Mouse (Mus musculus): ENCODE measurements around the gene Igtp. TPM values are rescaled to one million over a fixed set of nuclear protein-coding genes. Genes with fewer than 3 reads are reported as not detected.

Gene Igtp
- total and polyA plus RNA-seq, 2 experiments from 2014 or later = 2.1 to 6.3 TPM

DNA sequence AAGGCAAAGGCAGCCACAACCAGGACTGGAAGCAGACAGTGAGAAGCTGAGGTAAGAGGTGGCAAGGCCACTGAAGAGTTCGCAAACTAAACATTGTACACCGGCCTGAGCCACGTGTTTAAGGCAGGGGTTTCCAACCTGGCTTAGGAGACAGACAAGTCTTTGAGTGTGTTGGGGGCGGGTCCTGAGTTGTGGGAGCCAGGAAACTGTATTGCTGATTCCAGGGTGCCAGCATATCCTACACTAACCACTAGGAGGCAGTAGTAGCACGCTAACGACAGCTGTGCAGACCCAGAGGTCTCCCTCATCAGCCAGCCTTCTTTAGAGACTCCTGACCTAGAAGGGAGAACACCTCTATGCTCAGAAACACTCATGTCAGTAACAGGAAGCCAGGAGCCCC lies 35.8 kb downstream of the Igtp start:
- no peak overlapping the region for H3K4me2 ChIP-seq (ENCODE audit: low read depth, low read length)
- H3K4me3 ChIP-seq (ENCODE audit: low read length) = no peak overlapping the region
- H3K27ac ChIP-seq = no peak overlapping the region
- TF ChIP-seq CTCF (IDR thresholded peaks at IDR 0.05; ENCODE audit: low read depth) = peak; percentile 51
- no peak overlapping the region for H3K9ac ChIP-seq (replicated peaks; ENCODE audit: low read length)
- no peaks in the 10 kb centered on the region for H3K4me1 ChIP-seq (ENCODE audit: insufficient read depth, low read length)
- DNase-seq (ENCODE audit: low spot score) (no peak), ATAC-seq (no peak)
- H3K9me3 ChIP-seq (ENCODE audit: low read length) = no peaks in the 10 kb centered on the region
- WGBS = 21% methylated on average over 6 of the region's 6 CpGs
- H3K36me3 ChIP-seq (ENCODE audit: insufficient read depth, low read length) = no peaks in the 10 kb centered on the region
- no peaks in the 10 kb centered on the region for H3K27me3 ChIP-seq (ENCODE audit: insufficient read depth, low read length)

DNA sequence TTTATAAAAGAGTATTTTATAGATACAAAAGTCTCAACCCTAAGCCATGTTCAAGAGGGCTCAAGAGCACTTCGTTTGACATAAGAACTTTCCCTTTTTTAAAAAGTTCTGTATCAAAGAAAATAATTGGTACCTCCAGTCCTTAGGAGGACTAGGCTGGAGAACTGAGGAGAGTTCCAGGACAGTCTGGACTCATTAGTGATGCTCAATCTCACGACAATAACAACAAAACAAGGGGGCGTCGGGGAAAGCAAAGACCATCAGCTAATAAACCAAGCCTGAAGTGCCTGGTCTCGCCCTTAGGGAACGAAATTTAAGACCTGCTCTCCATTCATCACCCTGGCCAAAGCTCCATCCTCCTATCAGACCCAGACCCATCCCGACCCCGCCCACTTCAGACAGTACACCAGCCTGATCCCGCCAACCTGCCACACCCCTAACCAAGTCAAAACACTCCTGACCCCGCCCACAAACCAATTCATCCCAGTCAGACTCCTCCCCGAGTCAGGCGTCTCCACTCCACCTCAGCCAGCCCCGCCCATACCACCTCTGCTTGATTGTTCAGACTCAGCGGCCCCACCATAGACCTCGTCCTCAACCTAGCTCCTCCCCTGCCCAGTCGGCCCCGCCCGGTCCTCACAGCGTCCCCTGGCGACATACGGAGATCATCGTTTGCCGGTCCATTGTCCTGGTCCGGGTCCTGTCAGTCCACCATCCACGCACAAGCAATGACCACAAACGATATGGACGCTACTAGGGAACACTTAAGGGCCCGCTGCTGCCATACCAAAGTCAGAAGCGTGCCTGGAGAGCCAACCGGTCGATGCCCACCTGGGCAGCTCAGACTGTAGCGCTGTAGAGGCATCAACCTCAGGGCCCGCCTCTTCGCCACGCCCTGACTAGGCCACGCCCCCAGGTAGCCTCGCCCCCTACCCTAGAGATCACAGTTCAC lies 39.8 kb downstream of the Igtp start:
- WGBS = 2% methylated on average over 37 of the region's 37 CpGs

GRCm38 (mm10) chr11:58247294-58247693 lies 47.9 kb downstream of the Igtp start:
- ATAC-seq (no peak), DNase-seq (ENCODE audit: low spot score) (peak; percentile 17)
- H3K9me3 ChIP-seq (ENCODE audit: low read length) = no peaks in the 10 kb centered on the region
- no peaks in the 10 kb centered on the region for H3K27me3 ChIP-seq (ENCODE audit: insufficient read depth, low read length)
- no peak overlapping the region for H3K4me3 ChIP-seq (ENCODE audit: low read length)
- no peak overlapping the region for H3K27ac ChIP-seq
- H3K9ac ChIP-seq (replicated peaks; ENCODE audit: low read length) = no peak overlapping the region
- no peaks in the 10 kb centered on the region for H3K4me1 ChIP-seq (ENCODE audit: insufficient read depth, low read length)
- 35% methylated on average over 4 of the region's 4 CpGs for whole genome bisulfite sequencing
- H3K36me3 ChIP-seq (ENCODE audit: insufficient read depth, low read length) = no peaks in the 10 kb centered on the region
- no peak overlapping the region for H3K4me2 ChIP-seq (ENCODE audit: low read depth, low read length)
- no peak for TF ChIP-seq CTCF (IDR thresholded peaks at IDR 0.05; ENCODE audit: low read depth)

More for the DNA sequence above, 39.8 kb downstream of the Igtp start:
- H3K4me3 ChIP-seq (ENCODE audit: low read length) = peak overlapping the region; percentile 41
- TF ChIP-seq CTCF (IDR thresholded peaks at IDR 0.05; ENCODE audit: low read depth) = peak; percentile 56
- H3K9ac ChIP-seq (replicated peaks; ENCODE audit: low read length) = peak overlapping the region; percentile 50
- no peaks in the 10 kb centered on the region for H3K27me3 ChIP-seq (ENCODE audit: insufficient read depth, low read length)
- DNase-seq (ENCODE audit: low spot score) (peak; percentile 67), ATAC-seq (peak; percentile 93)
- H3K27ac ChIP-seq = no peak overlapping the region
- H3K36me3 ChIP-seq (ENCODE audit: insufficient read depth, low read length) = no peaks in the 10 kb centered on the region
- no peaks in the 10 kb centered on the region for H3K9me3 ChIP-seq (ENCODE audit: low read length)
- H3K4me1 ChIP-seq (ENCODE audit: insufficient read depth, low read length) = no peaks in the 10 kb centered on the region
- H3K4me2 ChIP-seq (ENCODE audit: low read depth, low read length) = peak overlapping the region; percentile 49

DNA sequence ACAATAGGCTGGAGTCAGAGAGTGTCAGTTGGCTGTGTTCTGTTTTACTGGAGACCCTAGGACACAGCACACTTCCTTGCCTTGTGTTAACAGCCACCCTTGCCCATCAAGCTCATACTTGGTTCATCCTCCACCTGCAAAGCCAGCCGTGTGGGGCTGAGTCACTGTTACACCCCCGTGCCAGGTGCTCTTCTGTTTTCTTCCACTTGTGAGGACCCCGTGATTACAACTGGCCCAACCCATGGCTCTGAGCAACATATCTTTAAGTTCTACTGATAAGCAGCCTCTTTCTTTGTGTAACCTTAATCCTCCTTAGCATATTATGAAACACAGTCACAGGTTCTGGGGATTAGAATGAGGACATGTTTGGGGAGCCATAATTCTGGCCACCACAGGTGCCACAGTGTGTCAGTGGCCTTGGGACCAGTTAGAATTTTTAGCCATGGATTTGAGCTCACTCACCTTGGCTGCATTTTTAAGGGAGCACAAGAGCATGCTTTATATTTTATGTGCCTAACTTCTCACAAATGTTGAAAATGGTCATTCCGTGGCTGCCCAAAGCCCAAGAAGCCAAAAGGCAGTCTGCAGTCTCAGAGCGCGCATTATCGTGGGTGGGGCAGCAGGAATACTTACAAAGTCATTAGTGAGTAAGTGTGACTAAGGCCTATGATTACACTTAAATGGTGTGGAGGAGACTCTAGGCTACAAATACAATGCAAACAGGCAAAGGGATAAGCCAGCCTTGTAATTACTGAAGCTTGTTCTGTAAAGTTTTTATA lies 50.0 kb downstream of the Igtp start:
- no peaks in the 10 kb centered on the region for H3K36me3 ChIP-seq (ENCODE audit: insufficient read depth, low read length)
- no peak overlapping the region for H3K4me2 ChIP-seq (ENCODE audit: low read depth, low read length)
- no peaks in the 10 kb centered on the region for H3K9me3 ChIP-seq (ENCODE audit: low read length)
- no peak for DNase-seq (ENCODE audit: low spot score)
- H3K27ac ChIP-seq = no peak overlapping the region
- TF ChIP-seq CTCF (IDR thresholded peaks at IDR 0.05; ENCODE audit: low read depth) = no peak
- no peaks in the 10 kb centered on the region for H3K27me3 ChIP-seq (ENCODE audit: insufficient read depth, low read length)
- no peak overlapping the region for H3K9ac ChIP-seq (replicated peaks; ENCODE audit: low read length)
- no peaks in the 10 kb centered on the region for H3K4me1 ChIP-seq (ENCODE audit: insufficient read depth, low read length)
- 87% methylated on average over 7 of the region's 7 CpGs for WGBS
- no peak overlapping the region for H3K4me3 ChIP-seq (ENCODE audit: low read length)
- no peak for ATAC-seq

GRCm38 (mm10) chr11:58250550-58250949 lies 51.2 kb downstream of the Igtp start:
- 75% methylated on average over 5 of the region's 5 CpGs for WGBS
- Histone ChIP-seq H3K27ac (no peak overlapping the region), H3K4me3 (ENCODE audit: low read length) (no peak overlapping the region), H3K4me2 (ENCODE audit: low read depth, low read length) (no peak overlapping the region), H3K36me3 (ENCODE audit: insufficient read depth, low read length) (no peaks in the 10 kb centered on the region), H3K9me3 (ENCODE audit: low read length) (no peaks in the 10 kb centered on the region), H3K27me3 (ENCODE audit: insufficient read depth, low read length) (no peaks in the 10 kb centered on the region), H3K9ac (replicated peaks; ENCODE audit: low read length) (no peak overlapping the region), H3K4me1 (ENCODE audit: insufficient read depth, low read length) (no peaks in the 10 kb centered on the region)
- DNase-seq (ENCODE audit: low spot score) = no peak
- ATAC-seq = no peak
- TF ChIP-seq CTCF (IDR thresholded peaks at IDR 0.05; ENCODE audit: low read depth) = no peak

DNA sequence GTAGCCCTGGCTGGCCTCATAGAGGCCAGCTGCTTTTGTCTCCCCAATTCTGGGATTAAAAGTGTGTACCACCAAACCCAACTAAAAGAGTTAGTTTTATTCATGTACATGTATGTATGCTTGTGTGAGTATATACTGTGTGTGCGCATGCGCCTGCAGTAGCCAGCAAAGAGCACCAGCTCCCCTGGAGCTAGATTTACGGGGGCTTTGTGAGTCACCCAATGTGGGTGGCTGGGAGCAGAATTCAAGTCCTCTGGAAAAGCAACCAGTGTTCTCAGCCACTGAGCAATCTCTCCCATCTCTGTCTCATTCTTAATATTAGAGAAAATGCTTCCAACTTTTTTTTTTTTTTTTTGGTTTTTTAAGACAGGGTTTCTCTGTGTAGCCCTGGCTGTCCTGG lies 55.1 kb downstream of the Igtp start:
- no peak for ATAC-seq
- H3K36me3 ChIP-seq (ENCODE audit: insufficient read depth, low read length) = no peaks in the 10 kb centered on the region
- H3K27ac ChIP-seq = no peak overlapping the region

More for the DNA sequence above, 55.1 kb downstream of the Igtp start:
- Histone ChIP-seq H3K27me3 (ENCODE audit: insufficient read depth, low read length) (no peaks in the 10 kb centered on the region), H3K9ac (replicated peaks; ENCODE audit: low read length) (no peak overlapping the region), H3K4me1 (ENCODE audit: insufficient read depth, low read length) (no peaks in the 10 kb centered on the region), H3K4me2 (ENCODE audit: low read depth, low read length) (no peak overlapping the region), H3K4me3 (ENCODE audit: low read length) (no peak overlapping the region), H3K9me3 (ENCODE audit: low read length) (no peaks in the 10 kb centered on the region)
- 93% methylated on average over 3 of the region's 3 CpGs for WGBS
- TF ChIP-seq CTCF (IDR thresholded peaks at IDR 0.05; ENCODE audit: low read depth) = no peak
- no peak for DNase-seq (ENCODE audit: low spot score)

Other genes starting within 250 kb of the Igtp start
- 41.0 and 42.9 TPM in 2 replicates for gene Larp1, start 190.5 kb upstream of the Igtp start, total RNA-seq (2014; rRNA removed)
- 14.9 and 15.0 TPM in 2 replicates for gene Larp1, start 190.5 kb upstream of the Igtp start, polyA plus RNA-seq (2015; fragmentation: Nextera tagmentation; extraction: Ambion mirVana)
- gene Gm12248, start 106.4 kb upstream of the Igtp start, total RNA-seq (2014; rRNA removed) = not detected in 2 replicates
- not detected in 2 replicates for gene Gm12248, start 106.4 kb upstream of the Igtp start, polyA plus RNA-seq (2015; fragmentation: Nextera tagmentation; extraction: Ambion mirVana)
- gene Cnot8, start 95.4 kb upstream of the Igtp start, total RNA-seq (2014; rRNA removed) = 76.4 and 83.7 TPM in 2 replicates
- 82.1 and 83.1 TPM in 2 replicates for gene Cnot8, start 95.4 kb upstream of the Igtp start, polyA plus RNA-seq (2015; fragmentation: Nextera tagmentation; extraction: Ambion mirVana)
- 19.6 and 21.2 TPM in 2 replicates for gene Gemin5, start 31.0 kb upstream of the Igtp start, total RNA-seq (2014; rRNA removed)
- gene Gemin5, start 31.0 kb upstream of the Igtp start, polyA plus RNA-seq (2015; fragmentation: Nextera tagmentation; extraction: Ambion mirVana) = 10.4 and 11.2 TPM in 2 replicates
- gene Mrpl22, start 27.9 kb upstream of the Igtp start, total RNA-seq (2014; rRNA removed) = 24.7 and 37.7 TPM in 2 replicates
- 98.8 and 98.9 TPM in 2 replicates for gene Mrpl22, start 27.9 kb upstream of the Igtp start, polyA plus RNA-seq (2015; fragmentation: Nextera tagmentation; extraction: Ambion mirVana)
- gene Irgm2, start 62 bp downstream of the Igtp start, total RNA-seq (2014; rRNA removed) = 1.2 and 1.8 TPM in 2 replicates
- gene Irgm2, start 62 bp downstream of the Igtp start, polyA plus RNA-seq (2015; fragmentation: Nextera tagmentation; extraction: Ambion mirVana) = 0.80 and 1.6 TPM in 2 replicates
- gene 4930438A08Rik, start 75.2 kb downstream of the Igtp start, total RNA-seq (2014; rRNA removed) = not detected in 2 replicates
- gene 4930438A08Rik, start 75.2 kb downstream of the Igtp start, polyA plus RNA-seq (2015; fragmentation: Nextera tagmentation; extraction: Ambion mirVana) = not detected in 2 replicates
- 23.9 and 27.8 TPM in 2 replicates for gene Zfp692, start 107.5 kb downstream of the Igtp start, total RNA-seq (2014; rRNA removed)
- 19.7 and 21.9 TPM in 2 replicates for gene Zfp692, start 107.5 kb downstream of the Igtp start, polyA plus RNA-seq (2015; fragmentation: Nextera tagmentation; extraction: Ambion mirVana)
- gene Zfp672, start 130.8 kb downstream of the Igtp start, total RNA-seq (2014; rRNA removed) = 36.3 and 42.9 TPM in 2 replicates
- 43.8 TPM in 2 replicates for gene Zfp672, start 130.8 kb downstream of the Igtp start, polyA plus RNA-seq (2015; fragmentation: Nextera tagmentation; extraction: Ambion mirVana)
- 51.8 and 55.4 TPM in 2 replicates for gene Sh3bp5l, start 131.2 kb downstream of the Igtp start, total RNA-seq (2014; rRNA removed)
- 39.7 and 40.3 TPM in 2 replicates for gene Sh3bp5l, start 131.2 kb downstream of the Igtp start, polyA plus RNA-seq (2015; fragmentation: Nextera tagmentation; extraction: Ambion mirVana)
- gene Lypd8, start 179.5 kb downstream of the Igtp start, total RNA-seq (2014; rRNA removed) = not detected in 2 replicates
- not detected in 2 replicates for gene Lypd8, start 179.5 kb downstream of the Igtp start, polyA plus RNA-seq (2015; fragmentation: Nextera tagmentation; extraction: Ambion mirVana)
- not detected in 2 replicates for gene 1810065E05Rik, start 221.6 kb downstream of the Igtp start, total RNA-seq (2014; rRNA removed)
- gene 1810065E05Rik, start 221.6 kb downstream of the Igtp start, polyA plus RNA-seq (2015; fragmentation: Nextera tagmentation; extraction: Ambion mirVana) = not detected in 2 replicates
- gene Gm12253, start 233.0 kb downstream of the Igtp start, total RNA-seq (2014; rRNA removed) = not detected in 2 replicates
- not detected in 2 replicates for gene Gm12253, start 233.0 kb downstream of the Igtp start, polyA plus RNA-seq (2015; fragmentation: Nextera tagmentation; extraction: Ambion mirVana)